Comparison of ENCODE assay signal across 13 mouse cellular contexts in the genomic region with DNA sequence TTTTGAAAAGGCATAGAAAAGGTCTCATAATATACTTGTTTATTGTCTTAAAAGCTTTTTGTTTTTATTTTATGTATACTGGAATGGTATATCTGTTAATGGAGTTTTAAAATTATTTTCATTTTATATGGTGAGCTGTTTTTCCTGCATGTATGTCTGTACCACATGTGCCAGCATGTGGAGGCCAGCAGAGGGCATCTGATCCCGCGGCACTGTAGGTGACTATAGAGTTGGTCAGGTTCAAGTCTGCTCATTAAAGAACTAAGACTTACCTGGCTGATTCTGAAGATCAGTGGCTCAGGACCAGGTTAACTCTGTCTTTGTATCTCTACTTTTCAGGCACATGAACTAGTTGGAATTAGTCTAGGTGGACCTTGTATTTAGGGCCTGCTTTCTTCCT. TPM values are rescaled to one million over a fixed set of nuclear protein-coding genes. Genes with fewer than 3 reads are reported as not detected.
DNase-seq lines count a peak whose midpoint lies in the region; ATAC-seq and TF ChIP-seq lines count a peak whose summit lies in the region.
"Had no signal": no experiment of that assay in that cellular context is flagged by ENCODE, and none has a peak within 500 bp of the region (broad histone marks: within the 10 kb centered on the region; RNA-seq: fewer than 3 reads in every experiment).

No protein-coding gene starts in this region.

- 0 out of 2 replicates have a peak, but pooled peaks have one; percentile 42 for ATAC-seq in granulocyte monocyte progenitor cell, adult 5-6 weeks (replicated peaks; ENCODE audit: poor library complexity, severe bottlenecking)

- H3K36me3 ChIP-seq in E14TG2a.4 (ENCODE audit: insufficient read depth, low read length), result no peaks in the 10 kb centered on the region
- no peaks in the 10 kb centered on the region for H3K36me3 ChIP-seq in heart, embryonic 10.5 days
- H3K36me3 ChIP-seq: forebrain, embryonic 10.5 days; heart, embryonic 13.5 days; limb, embryonic 12.5 days; midbrain, embryonic 12.5 days had no signal

- DNase-seq in kidney, adult 9 months, result peak; percentile 24
- no peak for DNase-seq in kidney, adult 11 months
- DNase-seq in 416B (ENCODE audit: low read depth), result peak; percentile 62
- no peak for DNase-seq in neural tube, embryonic 10.5 days (ENCODE audit: extremely low spot score, low spot score)
- no peak for DNase-seq in right cerebral cortex, adult 2 months (ENCODE audit: low spot score in 2 of 2)
- DNase-seq in heart, embryonic 10.5 days (ENCODE audit: low spot score), result no peak
- DNase-seq: cerebellum, adult 9-10 months had no signal

- H3K27me3 ChIP-seq in E14TG2a.4 (ENCODE audit: insufficient read depth, low read length), result no peaks in the 10 kb centered on the region
- no peaks in the 10 kb centered on the region for H3K27me3 ChIP-seq in heart, embryonic 10.5 days (ENCODE audit: insufficient read depth, poor library complexity, severe bottlenecking)
- H3K27me3 ChIP-seq: heart, embryonic 13.5 days; limb, embryonic 12.5 days; midbrain, embryonic 12.5 days had no signal

- WGBS in heart, embryonic 10.5 days, result 52% methylated on average over 2 of the region's 2 CpGs

- H3K9me3 ChIP-seq in E14TG2a.4 (ENCODE audit: low read length), result no peaks in the 10 kb centered on the region
- no peaks in the 10 kb centered on the region for H3K9me3 ChIP-seq in heart, embryonic 10.5 days
- H3K9me3 ChIP-seq: forebrain, embryonic 10.5 days; heart, embryonic 13.5 days; limb, embryonic 12.5 days; midbrain, embryonic 12.5 days had no signal

- H3K4me1 ChIP-seq in E14TG2a.4 (replicated peaks; ENCODE audit: low read depth, low read length), result 0 out of 2 replicates have a peak, but pooled peaks cover 3% of the 10 kb centered on the region
- H3K4me1 ChIP-seq in heart, embryonic 10.5 days, result no peaks in the 10 kb centered on the region
- H3K4me1 ChIP-seq: forebrain, embryonic 10.5 days; heart, embryonic 13.5 days; limb, embryonic 12.5 days; midbrain, embryonic 12.5 days had no signal

- H3K4me3 ChIP-seq in E14TG2a.4 (replicated peaks; ENCODE audit: low read length), result no peak overlapping the region
- H3K4me3 ChIP-seq in heart, embryonic 10.5 days, result no peak overlapping the region
- H3K4me3 ChIP-seq: forebrain, embryonic 10.5 days; heart, embryonic 13.5 days; limb, embryonic 12.5 days; midbrain, embryonic 12.5 days had no signal

- peak; percentile 49 for TF ChIP-seq CTCF in E14TG2a.4 (conservative IDR thresholded peaks at IDR 0.05; ENCODE audit: low read length)

- H3K27ac ChIP-seq in heart, embryonic 10.5 days, result no peak overlapping the region
- H3K27ac ChIP-seq: forebrain, embryonic 10.5 days; heart, embryonic 13.5 days; limb, embryonic 12.5 days; midbrain, embryonic 12.5 days had no signal

RNA-seq across cellular contexts. Expression of gene Hebp2, which starts 26.7 kb away (rescaled TPM):
- not detected in 2 replicates for total RNA-seq in granulocyte monocyte progenitor cell, adult 5-6 weeks (2014; fragmentation: Nextera tagmentation)
- total RNA-seq in granulocyte monocyte progenitor cell, adult 5-6 weeks (2017), result 1.2 and 2.3 TPM in 2 replicates
- polyA plus RNA-seq in heart, embryonic 10.5 days (2016; fragmentation: Nextera tagmentation; extraction: Ambion mirVana), result 18.6 and 20.2 TPM in 2 replicates

Comparison
In these comparisons a context has a peak if more than half of its experiments do, and no peak if none do; other contexts are left out.
1. DNase-seq: peak in kidney, adult 9 months (single experiment) and 416B (single experiment); none in kidney, adult 11 months (single experiment), neural tube, embryonic 10.5 days (single experiment), right cerebral cortex, adult 2 months (0 of 2) and heart, embryonic 10.5 days (single experiment).